Mouse (Mus musculus): ENCODE data around the gene Slc25a29. TPM values are rescaled to one million over a fixed set of nuclear protein-coding genes. Genes with fewer than 3 reads are reported as not detected.
A peak's percentile ranks its signal among the peaks of the same experiment; 100 is the strongest.

Gene Slc25a29
- polyA plus RNA-seq, 1 experiment, result 4.0 TPM

DNA sequence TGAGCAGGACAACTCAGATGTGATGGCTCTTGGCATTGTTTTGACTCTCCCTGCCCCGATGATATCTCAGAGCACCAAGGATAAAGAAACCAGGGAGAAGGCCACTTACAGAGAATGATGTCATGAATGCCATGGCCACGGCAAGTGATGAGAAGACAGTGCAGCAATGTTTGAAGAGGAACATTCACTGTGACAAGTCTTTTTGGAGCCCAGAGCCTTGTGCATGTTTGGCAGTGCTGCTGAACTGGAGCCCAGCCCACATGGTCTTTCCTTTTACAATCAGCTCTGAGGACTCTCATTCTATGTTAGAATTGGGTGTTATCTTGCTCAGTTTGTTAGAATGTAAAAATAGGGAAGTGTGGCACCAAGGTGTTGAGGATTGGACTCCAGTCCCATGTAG, 27.2 kb downstream of the Slc25a29 start:
- TF ChIP-seq POLR2A (IDR thresholded peaks at IDR 0.05; ENCODE audit: low read depth, low read length), result no peak
- no peak for TF ChIP-seq CTCF (IDR thresholded peaks at IDR 0.05; ENCODE audit: extremely low read depth, insufficient read length, insufficient replicate concordance, low read depth, low read length)
- H3K27me3 ChIP-seq (ENCODE audit: control insufficient read depth, insufficient read depth, low read length), result no peaks in the 10 kb centered on the region
- peaks cover 9% of the 10 kb centered on the region for H3K36me3 ChIP-seq (ENCODE audit: control insufficient read depth, insufficient read depth, low read length)
- H3K4me3 ChIP-seq (ENCODE audit: low read depth, low read length), result no peak overlapping the region
- peaks cover 2% of the 10 kb centered on the region; the same call in 1 of the 2 replicates for H3K4me1 ChIP-seq (ENCODE audit: control insufficient read depth, insufficient read depth, insufficient read length, low read length)
- no peak overlapping the region for H3K27ac ChIP-seq (ENCODE audit: insufficient read depth, low read depth, low read length)
- 55% methylated on average over 2 of the region's 2 CpGs for WGBS

DNA sequence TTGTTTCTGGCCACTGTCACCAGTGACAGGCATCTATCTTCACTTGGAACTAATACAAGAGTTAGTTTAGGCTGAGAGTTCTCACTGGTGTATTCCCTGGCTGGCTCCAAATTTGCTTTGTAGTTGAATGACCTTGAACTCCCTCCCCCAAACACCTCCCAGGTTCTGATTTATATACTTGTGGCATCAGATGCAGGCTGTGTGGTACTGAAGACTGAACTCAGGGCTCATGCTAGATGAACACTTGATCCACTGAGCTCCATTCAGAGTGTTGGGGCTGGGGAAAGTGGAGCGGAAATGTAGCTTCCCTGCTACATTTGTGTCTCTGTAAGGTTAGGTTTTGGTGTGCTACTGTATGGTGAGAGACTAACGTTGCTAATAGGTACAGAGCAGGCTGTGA, 31.3 kb downstream of the Slc25a29 start:
- 74% methylated on average over 2 of the region's 2 CpGs for WGBS
- Histone ChIP-seq H3K27me3 (ENCODE audit: control insufficient read depth, insufficient read depth, low read length) (no peaks in the 10 kb centered on the region), H3K4me1 (ENCODE audit: control insufficient read depth, insufficient read depth, insufficient read length, low read length) (peaks cover 6% of the 10 kb centered on the region; the same call in 1 of the 2 replicates), H3K36me3 (ENCODE audit: control insufficient read depth, insufficient read depth, low read length) (peaks cover 9% of the 10 kb centered on the region), H3K4me3 (ENCODE audit: low read depth, low read length) (no peak overlapping the region), H3K27ac (ENCODE audit: insufficient read depth, low read depth, low read length) (no peak overlapping the region)
- no peak for TF ChIP-seq CTCF (IDR thresholded peaks at IDR 0.05; ENCODE audit: extremely low read depth, insufficient read length, insufficient replicate concordance, low read depth, low read length)

DNA sequence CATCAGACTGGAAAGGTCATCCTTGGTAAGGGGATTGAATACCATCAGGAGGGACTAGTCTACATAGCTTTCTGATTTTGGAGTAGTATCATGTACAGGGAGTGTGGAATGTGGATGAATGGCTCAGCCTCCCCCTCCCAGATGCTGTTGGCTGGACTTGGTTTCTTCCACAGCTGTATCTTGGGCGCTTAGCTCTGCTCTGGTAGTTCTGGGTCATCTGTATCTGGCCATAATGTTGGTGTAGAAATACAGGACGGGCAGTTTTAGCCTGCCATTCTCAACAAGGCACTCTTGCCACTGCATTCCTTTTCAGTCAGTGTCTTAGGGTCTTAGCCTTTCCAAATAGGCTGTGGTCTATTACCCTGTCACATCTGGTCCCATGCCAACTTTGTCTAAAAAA, 34.1 kb downstream of the Slc25a29 start:
- peaks cover 6% of the 10 kb centered on the region; the same call in 1 of the 2 replicates for H3K4me1 ChIP-seq (ENCODE audit: control insufficient read depth, insufficient read depth, insufficient read length, low read length)
- 64% methylated on average over 2 of the region's 2 CpGs for WGBS
- no peak overlapping the region for H3K4me3 ChIP-seq (ENCODE audit: low read depth, low read length)
- no peaks in the 10 kb centered on the region for H3K27me3 ChIP-seq (ENCODE audit: control insufficient read depth, insufficient read depth, low read length)
- peaks cover 4% of the 10 kb centered on the region for H3K36me3 ChIP-seq (ENCODE audit: control insufficient read depth, insufficient read depth, low read length)
- TF ChIP-seq CTCF (IDR thresholded peaks at IDR 0.05; ENCODE audit: extremely low read depth, insufficient read length, insufficient replicate concordance, low read depth, low read length), result no peak
- no peak for TF ChIP-seq POLR2A (IDR thresholded peaks at IDR 0.05; ENCODE audit: low read depth, low read length)
- H3K27ac ChIP-seq (ENCODE audit: insufficient read depth, low read depth, low read length), result no peak overlapping the region

DNA sequence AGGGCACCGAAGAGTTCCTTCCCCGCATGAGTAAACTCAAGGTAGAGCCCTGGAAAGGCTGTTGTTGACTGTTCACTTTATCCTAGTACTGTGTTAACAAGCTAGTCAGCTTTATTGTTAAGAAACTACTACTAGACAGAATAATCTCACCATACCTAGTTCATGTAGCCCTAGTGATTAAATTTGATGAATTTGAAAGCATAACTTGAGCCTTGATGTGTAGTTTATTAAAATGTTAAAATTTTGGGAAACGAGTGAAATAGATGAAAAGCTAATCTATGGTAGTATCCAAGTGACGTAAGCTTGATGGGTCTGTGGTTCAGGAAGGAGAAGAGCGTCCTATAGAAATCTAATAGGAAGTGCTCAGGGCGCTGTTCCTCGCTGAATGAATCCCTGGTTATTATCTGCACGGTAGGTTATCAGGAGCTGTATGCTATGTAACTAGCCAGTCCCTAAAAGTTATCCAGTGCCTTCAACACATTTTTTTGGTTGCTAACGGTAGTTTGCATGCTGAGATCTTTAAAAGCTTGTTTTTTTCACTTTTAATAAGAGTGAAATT, 40.6 kb downstream of the Slc25a29 start:
- peaks cover 4% of the 10 kb centered on the region; the same call in 1 of the 2 replicates for H3K4me1 ChIP-seq (ENCODE audit: control insufficient read depth, insufficient read depth, insufficient read length, low read length)
- 2% methylated on average over 9 of the region's 9 CpGs for WGBS
- H3K27me3 ChIP-seq (ENCODE audit: control insufficient read depth, insufficient read depth, low read length), result no peaks in the 10 kb centered on the region
- peak overlapping the region; percentile 84; the same call in 1 of the 2 replicates for H3K4me3 ChIP-seq (ENCODE audit: low read depth, low read length)
- TF ChIP-seq POLR2A (IDR thresholded peaks at IDR 0.05; ENCODE audit: low read depth, low read length) (no peak), CTCF (IDR thresholded peaks at IDR 0.05; ENCODE audit: extremely low read depth, insufficient read length, insufficient replicate concordance, low read depth, low read length) (no peak)
- H3K36me3 ChIP-seq (ENCODE audit: control insufficient read depth, insufficient read depth, low read length), result 0 out of 2 replicates have a peak, but pooled peaks cover 2% of the 10 kb centered on the region
- H3K27ac ChIP-seq (ENCODE audit: insufficient read depth, low read depth, low read length), result peak overlapping the region; percentile 77

DNA sequence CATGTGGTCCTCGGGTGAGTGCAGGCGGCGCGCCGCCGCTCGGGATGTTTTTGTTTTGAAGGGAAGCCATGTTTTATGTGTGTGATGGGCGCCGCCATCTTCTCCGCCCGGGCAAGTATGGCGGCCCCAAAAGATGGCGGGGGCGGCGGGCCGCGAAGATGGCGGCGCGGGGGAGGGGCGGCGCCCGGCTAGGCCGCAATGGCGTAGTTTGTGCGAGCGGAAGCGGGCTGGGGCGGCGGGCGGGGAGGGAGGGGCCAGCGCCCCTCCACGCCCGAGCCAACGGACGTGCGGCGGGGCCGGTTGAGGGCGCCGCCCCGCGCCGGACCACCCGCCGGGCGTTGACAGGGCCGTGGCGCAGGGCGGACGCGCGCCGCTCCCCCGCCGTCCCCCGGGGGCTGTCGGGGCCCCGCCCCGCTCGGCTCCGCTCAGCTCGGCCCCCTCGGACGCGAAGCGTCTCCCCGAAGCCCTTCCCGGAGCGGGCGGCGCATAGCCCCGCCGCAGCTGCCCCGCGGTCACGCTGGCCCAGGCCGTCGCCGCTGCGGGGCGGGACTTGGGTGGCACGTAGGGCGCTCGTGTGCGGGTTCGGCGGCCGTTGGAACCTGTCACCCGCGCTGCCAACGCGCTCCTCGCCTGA, 41.5 kb downstream of the Slc25a29 start:
- Histone ChIP-seq H3K36me3 (ENCODE audit: control insufficient read depth, insufficient read depth, low read length) (no peaks in the 10 kb centered on the region), H3K27me3 (ENCODE audit: control insufficient read depth, insufficient read depth, low read length) (no peaks in the 10 kb centered on the region), H3K4me3 (ENCODE audit: low read depth, low read length) (peak overlapping the region; percentile 84), H3K4me1 (ENCODE audit: control insufficient read depth, insufficient read depth, insufficient read length, low read length) (no peaks in the 10 kb centered on the region), H3K27ac (ENCODE audit: insufficient read depth, low read depth, low read length) (peak overlapping the region; percentile 86)
- TF ChIP-seq POLR2A (IDR thresholded peaks at IDR 0.05; ENCODE audit: low read depth, low read length), result no peak
- no peak for TF ChIP-seq CTCF (IDR thresholded peaks at IDR 0.05; ENCODE audit: extremely low read depth, insufficient read length, insufficient replicate concordance, low read depth, low read length)
- under 1% methylated on average over 88 of the region's 94 CpGs for WGBS

DNA sequence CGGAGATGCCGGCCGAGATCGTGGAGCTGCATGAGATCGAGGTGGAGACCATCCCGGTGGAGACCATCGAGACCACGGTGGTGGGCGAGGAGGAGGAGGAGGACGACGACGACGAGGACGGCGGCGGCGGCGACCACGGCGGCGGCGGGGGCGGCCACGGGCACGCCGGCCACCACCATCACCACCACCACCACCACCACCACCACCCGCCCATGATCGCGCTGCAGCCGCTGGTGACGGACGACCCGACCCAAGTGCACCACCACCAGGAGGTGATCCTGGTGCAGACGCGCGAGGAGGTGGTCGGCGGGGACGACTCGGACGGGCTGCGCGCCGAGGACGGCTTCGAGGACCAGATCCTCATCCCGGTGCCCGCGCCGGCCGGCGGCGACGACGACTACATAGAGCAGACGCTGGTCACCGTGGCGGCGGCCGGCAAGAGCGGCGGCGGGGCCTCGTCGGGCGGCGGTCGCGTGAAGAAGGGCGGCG, 42.2 kb downstream of the Slc25a29 start:
- no peak for TF ChIP-seq POLR2A (IDR thresholded peaks at IDR 0.05; ENCODE audit: low read depth, low read length)
- TF ChIP-seq CTCF (IDR thresholded peaks at IDR 0.05; ENCODE audit: extremely low read depth, insufficient read length, insufficient replicate concordance, low read depth, low read length), result no peak
- Histone ChIP-seq H3K27ac (ENCODE audit: insufficient read depth, low read depth, low read length) (peak overlapping the region; percentile 86), H3K4me1 (ENCODE audit: control insufficient read depth, insufficient read depth, insufficient read length, low read length) (no peaks in the 10 kb centered on the region), H3K27me3 (ENCODE audit: control insufficient read depth, insufficient read depth, low read length) (no peaks in the 10 kb centered on the region), H3K36me3 (ENCODE audit: control insufficient read depth, insufficient read depth, low read length) (no peaks in the 10 kb centered on the region), H3K4me3 (ENCODE audit: low read depth, low read length) (peak overlapping the region; percentile 84)
- whole genome bisulfite sequencing, result under 1% methylated on average over 70 of the region's 71 CpGs

Data from small intestine, adult 2 months (tissue).